Mouse (Mus musculus) hindbrain, embryonic 11.5 days (tissue): ENCODE measurements around the gene Zfp715. TPM values are rescaled to one million over a fixed set of nuclear protein-coding genes. Genes with fewer than 3 reads are reported as not detected.

Experiments
- ATAC-seq: fragments of 200-750 bp; cut with Nextera tagmentation; 2 replicates; pipeline ENCODE4 v1.8.0; 2017; ENCODE audit warnings: mild to moderate bottlenecking, moderate TSS enrichment, moderate library complexity; ENCODE audit not compliant: low FRiP score
- DNase-seq: peaks from one replicate; pipeline ENCODE4 v3.0.0-alpha.2; 2015; ENCODE audit warnings: low spot score
- H3K27ac ChIP-seq: fragments of 300-500 bp; sonication (generic); 2 replicates; pipeline ENCODE4 v1.5.1; 2014; ENCODE audit warnings: mild to moderate bottlenecking, low read depth, low read length
- H3K27me3 ChIP-seq: fragments of 300-500 bp; sonication (generic); 2 replicates; pipeline ENCODE4 v1.6.1; 2014; ENCODE audit warnings: mild to moderate bottlenecking, low read length, moderate library complexity, mixed read lengths; ENCODE audit not compliant: control insufficient read depth, insufficient read depth
- H3K36me3 ChIP-seq: fragments of 300-500 bp; sonication (generic); 2 replicates; pipeline ENCODE4 v1.6.1; 2014; ENCODE audit warnings: mild to moderate bottlenecking, low read length, moderate library complexity, mixed read lengths; ENCODE audit not compliant: control insufficient read depth, insufficient read depth
- H3K4me1 ChIP-seq: fragments of 300-500 bp; sonication (generic); replicated peaks from 2 replicates; pipeline ENCODE4 v1.6.1; 2014; ENCODE audit warnings: low read length, mixed read lengths; ENCODE audit not compliant: control insufficient read depth, insufficient read depth
- H3K4me2 ChIP-seq: fragments of 300-500 bp; sonication (generic); replicated peaks from 2 replicates; pipeline ENCODE4 v1.6.1; 2014; ENCODE audit warnings: mild to moderate bottlenecking, low read depth, low read length
- H3K4me3 ChIP-seq: fragments of 300-500 bp; sonication (generic); 2 replicates; pipeline ENCODE4 v1.5.1; 2014; ENCODE audit warnings: low read depth, low read length
- H3K9ac ChIP-seq: fragments of 300-500 bp; sonication (generic); 2 replicates; pipeline ENCODE4 v1.6.1; 2014; ENCODE audit warnings: low read depth, low read length
- H3K9me3 ChIP-seq: fragments of 300-500 bp; sonication (generic); 2 replicates; pipeline ENCODE4 v1.6.1; 2016; ENCODE audit warnings: low read length; ENCODE audit not compliant: control insufficient read depth
- WGBS: fragments of 180-500 bp; shearing (Covaris S2); extraction: QIAGEN DNeasy Blood & Tissue Kit; methylation state at CpG from one replicate; pipeline ENCODE4 v1.1.7; 2014; 5-methylcytosine and 5-hydroxymethylcytosine counted together
- polyA plus RNA-seq: library from polyadenylated mRNA; unstranded; fragments of >200 nt; fragmentation: Nextera tagmentation; extraction: Ambion mirVana; gene quantifications from 2 replicates; pipeline ENCODE4 v1.2.1, GENCODE M21; 2014

Zfp715 gene
- polyA plus RNA-seq, 1 experiment from 2014 or later, result 13.4 TPM

DNA sequence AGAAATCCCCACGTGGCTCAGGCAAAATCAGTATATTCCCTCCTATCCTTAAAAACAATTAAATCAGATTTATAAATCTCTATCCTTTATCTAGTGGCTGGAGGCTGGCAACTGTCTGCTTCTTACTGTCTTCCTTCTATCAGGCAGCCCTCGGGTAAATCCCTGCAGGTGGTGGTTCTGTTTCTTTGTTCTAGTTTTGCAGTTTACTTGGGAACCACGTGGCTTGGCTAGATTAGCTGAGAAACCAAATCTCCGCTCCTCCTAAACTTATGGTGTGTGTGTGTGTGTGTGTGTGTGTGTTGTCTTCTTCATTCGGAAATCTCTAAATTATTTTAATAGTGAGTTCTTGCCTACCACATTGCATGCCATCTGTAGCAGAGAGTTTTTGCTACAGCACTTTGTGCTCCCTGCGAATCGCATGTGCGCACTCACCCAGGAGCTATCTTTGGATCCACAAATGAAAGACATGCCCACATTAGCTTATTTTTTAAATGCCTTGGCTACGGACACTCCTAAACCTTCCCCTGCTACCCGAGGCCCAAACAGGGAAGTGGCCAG, 13.2 kb upstream of the Zfp715 start:
- Histone ChIP-seq H3K27me3 (no peaks in the 10 kb centered on the region), H3K9me3 (no peaks in the 10 kb centered on the region), H3K4me2 (no peak overlapping the region), H3K9ac (no peak overlapping the region), H3K4me1 (no peaks in the 10 kb centered on the region), H3K36me3 (no peaks in the 10 kb centered on the region), H3K27ac (no peak overlapping the region), H3K4me3 (no peak overlapping the region)
- WGBS, result 56% methylated on average over 10 of the region's 10 CpGs
- ATAC-seq (no peak), DNase-seq (no peak)

DNA sequence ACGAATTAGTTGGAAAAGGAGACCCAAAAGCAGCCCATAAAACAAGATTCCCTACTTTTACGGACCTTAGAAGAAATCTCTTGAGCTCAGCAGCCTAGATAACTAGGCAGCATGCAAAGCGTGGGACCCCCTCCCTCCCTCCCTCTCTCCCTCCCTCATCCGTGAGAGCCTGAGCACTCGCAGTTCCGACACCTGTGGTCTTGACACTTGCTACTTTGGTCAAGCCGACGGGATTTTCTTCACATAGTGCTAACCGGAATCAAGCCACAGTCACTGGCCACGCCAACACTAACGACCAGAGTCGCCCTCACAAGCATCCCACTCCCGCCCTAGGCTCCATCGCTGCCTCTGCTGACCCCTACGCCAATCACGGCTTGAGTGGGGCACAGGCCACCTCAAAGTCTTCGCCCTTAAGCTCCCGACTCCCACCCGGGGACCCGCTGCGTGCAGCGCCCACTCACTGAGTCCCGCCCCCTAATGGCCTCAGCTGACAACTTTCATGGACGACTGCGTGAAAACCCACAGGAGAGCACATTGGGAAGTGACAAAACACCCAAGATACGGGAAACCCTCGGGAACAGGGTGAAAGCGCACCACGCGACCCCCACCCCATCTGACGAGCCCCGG, 595 bp downstream of the Zfp715 start:
- Histone ChIP-seq H3K9ac (peak overlapping the region; percentile 72), H3K4me1 (no peaks in the 10 kb centered on the region), H3K9me3 (no peaks in the 10 kb centered on the region), H3K4me2 (peak overlapping the region; percentile 83), H3K27me3 (no peaks in the 10 kb centered on the region), H3K27ac (peak overlapping the region; percentile 47), H3K4me3 (peak overlapping the region; percentile 78), H3K36me3 (no peaks in the 10 kb centered on the region)
- 1% methylated on average over 32 of the region's 32 CpGs for WGBS
- peak; percentile 80 for ATAC-seq
- no peak for DNase-seq

DNA sequence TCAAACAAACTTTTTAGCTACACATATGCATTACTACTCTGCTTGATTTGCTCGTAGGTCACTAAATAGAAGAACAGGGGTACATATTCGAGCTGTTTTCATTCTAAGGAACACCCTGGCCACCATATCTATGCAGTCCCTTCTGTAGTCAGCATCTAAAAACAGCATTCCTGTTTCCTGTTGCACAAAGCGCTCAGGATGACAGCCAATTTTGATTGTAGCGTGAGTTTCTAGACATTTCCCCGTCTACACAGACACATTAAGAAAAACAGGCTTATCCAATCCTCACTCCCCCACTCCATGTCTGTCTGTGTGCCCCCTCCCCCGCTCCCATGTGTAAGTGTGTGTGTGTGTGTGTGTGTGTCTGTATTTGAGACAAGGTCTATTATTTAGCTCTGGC, 1.5 kb downstream of the Zfp715 start:
- Histone ChIP-seq H3K4me1 (no peaks in the 10 kb centered on the region), H3K9ac (no peak overlapping the region), H3K4me3 (no peak overlapping the region), H3K27me3 (no peaks in the 10 kb centered on the region), H3K27ac (no peak overlapping the region), H3K36me3 (no peaks in the 10 kb centered on the region), H3K4me2 (no peak overlapping the region), H3K9me3 (no peaks in the 10 kb centered on the region)
- peak; percentile 2 for DNase-seq
- WGBS, result 91% methylated on average over 6 of the region's 6 CpGs
- no peak for ATAC-seq

DNA sequence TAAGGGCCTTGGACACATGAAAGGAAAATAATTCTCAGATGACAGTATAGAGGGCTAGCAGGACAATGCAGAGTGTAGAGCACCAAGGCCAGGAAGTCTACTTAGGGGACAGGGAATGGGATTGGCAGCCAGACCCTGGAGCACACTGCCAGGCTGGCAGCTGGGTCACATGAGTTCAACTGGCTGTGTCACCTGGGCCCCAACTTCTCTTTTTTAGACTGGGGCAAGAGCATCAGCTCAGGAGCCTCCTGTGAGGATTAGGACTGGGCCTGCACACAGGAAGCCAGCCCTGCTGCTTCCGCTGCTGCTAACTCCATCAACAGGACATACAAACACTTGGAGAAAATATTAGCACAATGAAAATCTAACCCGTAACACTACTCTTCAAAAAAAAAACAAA, 4.0 kb downstream of the Zfp715 start:
- no peak for ATAC-seq
- Histone ChIP-seq H3K27me3 (no peaks in the 10 kb centered on the region), H3K27ac (no peak overlapping the region), H3K9ac (no peak overlapping the region), H3K4me3 (no peak overlapping the region), H3K4me2 (no peak overlapping the region), H3K36me3 (no peaks in the 10 kb centered on the region), H3K9me3 (no peaks in the 10 kb centered on the region), H3K4me1 (no peaks in the 10 kb centered on the region)
- WGBS, result 91% methylated on average over 2 of the region's 2 CpGs
- DNase-seq, result no peak

DNA sequence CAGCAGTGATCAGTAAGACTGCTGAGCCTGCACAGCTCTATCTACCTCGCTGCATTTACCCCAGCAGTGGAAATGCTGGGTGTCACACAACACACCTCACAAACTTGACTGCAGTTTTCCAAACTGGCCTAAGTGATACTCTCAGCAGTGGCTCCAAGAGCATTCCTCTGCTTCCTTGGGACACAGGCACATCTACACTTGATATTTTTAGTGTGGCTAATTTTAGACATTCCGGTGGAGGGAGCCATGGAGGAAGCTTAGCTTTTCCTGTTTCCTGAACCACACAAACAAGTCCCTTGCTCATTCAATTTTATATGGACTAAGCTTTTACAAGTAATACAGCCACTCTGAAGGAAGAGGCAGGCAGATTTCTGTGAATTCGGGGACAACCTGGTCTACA, 7.9 kb downstream of the Zfp715 start:
- 91% methylated on average over 3 of the region's 3 CpGs for WGBS
- ATAC-seq, result no peak
- Histone ChIP-seq H3K36me3 (0 out of 2 replicates have a peak, but pooled peaks cover 3% of the 10 kb centered on the region), H3K4me2 (no peak overlapping the region), H3K9ac (no peak overlapping the region), H3K4me1 (no peaks in the 10 kb centered on the region), H3K9me3 (no peaks in the 10 kb centered on the region), H3K27me3 (no peaks in the 10 kb centered on the region), H3K4me3 (no peak overlapping the region), H3K27ac (no peak overlapping the region)
- DNase-seq, result no peak

DNA sequence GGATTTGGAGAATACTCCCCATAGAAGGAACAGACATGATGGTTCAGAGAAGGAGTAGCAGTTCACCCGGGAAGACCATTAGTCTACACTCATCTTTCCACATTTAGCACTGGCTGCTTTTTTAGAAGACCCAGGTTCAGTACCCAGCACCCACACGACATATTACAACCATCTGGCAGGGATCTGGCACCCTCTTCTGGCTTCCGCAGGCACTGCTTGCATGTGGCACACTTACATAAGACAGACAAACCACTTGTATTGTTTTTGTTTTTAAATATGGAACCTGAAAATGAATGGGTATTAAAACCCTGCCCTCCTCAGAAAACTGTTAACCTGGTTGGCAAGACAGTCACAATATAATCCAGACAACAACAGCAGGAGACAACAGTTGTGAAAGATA, 21.6 kb downstream of the Zfp715 start:
- no peaks in the 10 kb centered on the region for H3K27me3 ChIP-seq
- H3K27ac ChIP-seq, result no peak overlapping the region
- H3K4me1 ChIP-seq, result no peaks in the 10 kb centered on the region
- ATAC-seq (no peak), DNase-seq (no peak)
- no peak overlapping the region for H3K9ac ChIP-seq
- no peak overlapping the region for H3K4me2 ChIP-seq
- no peaks in the 10 kb centered on the region for H3K36me3 ChIP-seq
- no peaks in the 10 kb centered on the region for H3K9me3 ChIP-seq
- WGBS, result 82% methylated on average over 3 of the region's 3 CpGs
- H3K4me3 ChIP-seq, result no peak overlapping the region

DNA sequence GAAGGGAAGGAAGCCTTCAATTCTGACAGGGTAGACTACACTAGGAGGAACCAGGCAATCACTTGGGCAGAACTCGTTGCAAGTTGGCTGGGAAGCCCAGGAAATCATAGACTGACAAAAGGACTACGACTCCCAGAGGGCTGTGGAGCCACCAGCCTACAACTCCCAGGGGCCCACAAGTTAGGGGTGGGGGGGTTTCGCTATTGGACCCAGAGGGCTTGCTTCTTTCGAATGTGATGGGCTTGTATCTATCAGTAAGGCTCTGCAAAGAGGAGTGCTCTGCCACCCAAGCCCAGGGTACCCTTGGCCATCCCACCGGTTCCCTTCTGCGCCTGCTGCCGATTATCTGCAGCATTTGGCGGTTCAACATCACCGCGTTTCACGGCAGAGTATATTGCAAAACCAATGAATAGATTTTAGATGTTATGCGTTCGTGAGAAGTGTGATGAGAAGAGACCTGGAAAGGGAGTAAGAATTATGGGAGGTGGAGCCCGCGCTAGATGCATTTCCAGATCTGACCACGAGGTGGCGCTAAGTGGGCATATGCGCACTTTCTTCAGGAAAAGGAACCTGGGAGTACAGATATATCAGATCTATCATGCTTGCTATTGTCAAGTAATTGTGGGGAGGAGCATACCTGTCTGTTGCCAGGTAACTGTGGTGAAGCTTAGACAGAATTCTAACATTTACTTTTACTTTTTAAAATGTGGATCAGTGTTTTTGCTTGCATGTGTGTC, 30.1 kb downstream of the Zfp715 start:
- ATAC-seq (peak; percentile 60), DNase-seq (peak; percentile 84)
- 10% methylated on average over 18 of the region's 18 CpGs for WGBS
- Histone ChIP-seq H3K9ac (no peak overlapping the region), H3K4me3 (peak overlapping the region; percentile 14; the same call in 1 of the 2 replicates), H3K27me3 (no peaks in the 10 kb centered on the region), H3K4me2 (0 out of 2 replicates have a peak overlapping the region, but pooled peaks have one; percentile 26), H3K9me3 (no peaks in the 10 kb centered on the region), H3K4me1 (no peaks in the 10 kb centered on the region), H3K27ac (no peak overlapping the region), H3K36me3 (no peaks in the 10 kb centered on the region)

DNA sequence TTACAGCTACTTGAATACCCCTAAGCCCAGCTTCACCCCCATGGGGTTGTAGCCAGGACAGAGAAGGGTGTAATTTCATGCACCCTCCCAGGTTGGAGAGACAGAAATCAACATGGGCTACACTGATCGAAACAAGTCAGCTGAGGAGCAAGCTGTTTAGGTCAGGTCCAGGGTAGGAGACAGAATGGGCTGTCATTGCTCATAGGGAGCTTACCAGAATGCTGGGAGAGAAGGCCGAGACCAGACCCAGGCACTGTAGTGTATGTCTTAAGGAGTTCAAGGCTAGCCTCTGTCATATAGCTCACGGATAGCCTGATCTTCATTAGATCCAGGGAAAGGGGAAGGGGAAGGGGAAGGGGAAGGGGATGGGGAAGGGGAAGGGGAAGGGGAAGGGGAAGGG, 30.6 kb downstream of the Zfp715 start:
- no peaks in the 10 kb centered on the region for H3K27me3 ChIP-seq
- no peak overlapping the region for H3K9ac ChIP-seq
- H3K9me3 ChIP-seq, result no peaks in the 10 kb centered on the region
- no peak overlapping the region for H3K4me2 ChIP-seq
- no peak overlapping the region for H3K27ac ChIP-seq
- ATAC-seq (0 out of 2 replicates have a peak, but pooled peaks have one; percentile 5), DNase-seq (no peak)
- no peaks in the 10 kb centered on the region for H3K36me3 ChIP-seq
- 92% methylated on average over 2 of the region's 3 CpGs for WGBS
- no peak overlapping the region for H3K4me3 ChIP-seq
- H3K4me1 ChIP-seq, result no peaks in the 10 kb centered on the region

DNA sequence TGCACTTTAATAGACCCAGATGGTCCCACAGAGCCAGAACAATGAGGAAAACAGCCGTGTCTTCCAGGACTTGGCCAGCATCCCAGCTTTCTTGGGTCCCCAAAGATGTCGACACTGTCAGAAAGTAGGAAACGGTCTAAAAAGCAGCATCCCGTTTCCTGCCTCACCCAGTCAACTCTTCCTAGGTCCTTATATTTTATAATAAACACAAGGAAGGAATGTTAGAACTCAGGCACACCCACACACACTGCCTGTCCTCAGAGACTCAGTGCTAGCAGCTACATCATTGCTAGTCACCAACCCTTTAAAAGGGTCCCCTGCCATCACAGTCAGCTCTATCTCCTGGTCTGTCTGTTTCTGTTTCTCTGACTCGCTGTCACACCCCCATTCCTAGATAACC, 35.7 kb downstream of the Zfp715 start:
- H3K27me3 ChIP-seq, result no peaks in the 10 kb centered on the region
- H3K9me3 ChIP-seq, result no peaks in the 10 kb centered on the region
- no peak for DNase-seq
- H3K4me3 ChIP-seq, result no peak overlapping the region
- no peak overlapping the region for H3K4me2 ChIP-seq
- WGBS, result 57% methylated on average over 5 of the region's 5 CpGs
- no peaks in the 10 kb centered on the region for H3K36me3 ChIP-seq
- H3K4me1 ChIP-seq, result no peaks in the 10 kb centered on the region
- no peak overlapping the region for H3K9ac ChIP-seq
- no peak overlapping the region for H3K27ac ChIP-seq
- ATAC-seq, result no peak
